In the genomic region with DNA sequence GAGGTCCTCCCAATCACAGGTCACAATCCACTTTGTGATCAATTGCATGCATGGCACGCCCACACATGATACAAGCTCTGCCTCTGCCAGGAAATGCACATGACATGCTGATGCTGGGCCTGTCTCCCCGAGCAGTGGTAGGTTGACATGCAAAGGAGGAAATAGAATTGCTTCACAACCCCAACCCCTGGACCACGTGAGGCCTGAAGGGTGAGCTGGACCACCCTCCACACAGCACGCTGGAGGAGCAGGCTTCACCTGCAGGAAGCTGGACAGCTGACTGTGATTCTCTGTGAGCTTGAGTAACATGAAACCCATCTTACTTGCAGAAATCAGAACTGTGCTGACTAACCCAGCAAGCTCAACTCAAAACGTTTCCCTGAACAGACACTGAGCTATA, we compare ENCODE assay signal across 26 mouse cellular contexts.
A peak's percentile ranks its signal among the peaks of the same experiment; 100 is the strongest.
DNase-seq lines count a peak whose midpoint lies in the region; ATAC-seq and TF ChIP-seq lines count a peak whose summit lies in the region.
"Had no signal": no experiment of that assay in that cellular context is flagged by ENCODE, and none has a peak within 500 bp of the region (broad histone marks: within the 10 kb centered on the region; RNA-seq: fewer than 3 reads in every experiment).

No protein-coding gene starts in this region.

- no peak overlapping the region for H3K9ac ChIP-seq in MEL (ENCODE audit: control insufficient read depth, low read depth, low read length, poor library complexity, severe bottlenecking)
- no peak overlapping the region for H3K9ac ChIP-seq in liver, embryonic 12.5 days
- H3K9ac ChIP-seq: forebrain, embryonic 12.5 days; heart, embryonic 13.5 days; hindbrain, embryonic 13.5 days; limb, embryonic 13.5 days; liver, embryonic 13.5 days; midbrain, embryonic 13.5 days; neural tube, embryonic 12.5 days had no signal

- TF ChIP-seq CTCF in MEL (IDR thresholded peaks at IDR 0.05 in 2 of 3, conservative IDR thresholded peaks at IDR 0.05 in 1 of 3; ENCODE audit: control insufficient read depth in 1 of 3, insufficient read depth in 1 of 3, low read depth in 2 of 3, low read length in 3 of 3, poor library complexity in 1 of 3, severe bottlenecking in 1 of 3) = no peak

- peaks cover 5 to 43% of the 10 kb centered on the region in 2 experiments for H3K4me1 ChIP-seq in MEL (ENCODE audit: control insufficient read depth in 1 of 2, insufficient read depth in 2 of 2, low read length in 2 of 2)
- H3K4me1 ChIP-seq in liver, embryonic 12.5 days = peaks cover 8% of the 10 kb centered on the region
- H3K4me1 ChIP-seq: forebrain, embryonic 12.5 days; heart, embryonic 13.5 days; hindbrain, embryonic 13.5 days had no signal

- no peaks in the 10 kb centered on the region for H3K9me3 ChIP-seq in MEL (replicated peaks; ENCODE audit: insufficient read depth, low read length)
- H3K9me3 ChIP-seq in liver, embryonic 12.5 days (replicated peaks) = no peaks in the 10 kb centered on the region
- H3K9me3 ChIP-seq: forebrain, embryonic 12.5 days; heart, embryonic 13.5 days; hindbrain, embryonic 13.5 days; limb, embryonic 13.5 days; liver, embryonic 13.5 days; megakaryocyte, embryonic 14.5 days; midbrain, embryonic 13.5 days; neural tube, embryonic 12.5 days had no signal

- TF ChIP-seq EP300 in MEL (IDR thresholded peaks at IDR 0.05; ENCODE audit: low read depth in 1 of 2, low read length in 2 of 2) = no peak

- DNase-seq in spleen, postnatal 36 days (ENCODE audit: low spot score in 2 of 2) = peak; percentile 50 to 51
- no peak for DNase-seq in spleen, adult 12 weeks (ENCODE audit: low spot score)
- peak; percentile 53 to 60 for DNase-seq in B cell, adult 2 months
- DNase-seq in MEL (ENCODE audit: low read depth, low spot score) = peak; percentile 41
- DNase-seq in right cerebral cortex, adult 18-20 months = no peak
- DNase-seq in heart, postnatal 10 days = no peak
- DNase-seq: adrenal gland, postnatal 25 days; cerebellum, adult 9-10 months; gastrocnemius, postnatal 25 days; heart, adult 2 months; kidney, adult 8-10 months; kidney, postnatal 14 days; liver, embryonic 13.5 days; lung, adult 2 months; lung, postnatal 14 days; right cerebral cortex, postnatal 4 days had no signal

- no peaks in the 10 kb centered on the region for H3K27me3 ChIP-seq in MEL (ENCODE audit: control insufficient read depth in 1 of 2, insufficient read depth in 2 of 2, low read length in 2 of 2)
- H3K27me3 ChIP-seq in liver, embryonic 12.5 days (replicated peaks) = peaks cover 24% of the 10 kb centered on the region
- H3K27me3 ChIP-seq: forebrain, embryonic 12.5 days; hindbrain, embryonic 13.5 days; midbrain, embryonic 13.5 days; neural tube, embryonic 12.5 days had no signal

- H3K4me3 ChIP-seq in MEL (ENCODE audit: control insufficient read depth in 1 of 2, insufficient read depth in 1 of 2, low read depth in 2 of 2, low read length in 2 of 2) = no peak overlapping the region
- no peak overlapping the region for H3K4me3 ChIP-seq in liver, embryonic 12.5 days
- H3K4me3 ChIP-seq: forebrain, embryonic 12.5 days; heart, adult 2 months; heart, embryonic 13.5 days; hindbrain, embryonic 13.5 days; limb, embryonic 13.5 days; liver, embryonic 13.5 days; megakaryocyte, embryonic 14.5 days; midbrain, embryonic 13.5 days; neural tube, embryonic 12.5 days had no signal

- no peak overlapping the region for H3K4me2 ChIP-seq in liver, embryonic 12.5 days
- H3K4me2 ChIP-seq: forebrain, embryonic 12.5 days; heart, embryonic 13.5 days; hindbrain, embryonic 13.5 days; limb, embryonic 13.5 days; liver, embryonic 13.5 days; midbrain, embryonic 13.5 days; neural tube, embryonic 12.5 days had no signal

- TF ChIP-seq RAD21 in MEL (IDR thresholded peaks at IDR 0.05; ENCODE audit: low read depth, low read length) = no peak

- no peak for TF ChIP-seq POLR2A in MEL (IDR thresholded peaks at IDR 0.05; ENCODE audit: control insufficient read depth in 1 of 2, insufficient read depth in 1 of 2, low read depth in 1 of 2, low read length in 2 of 2, poor library complexity in 1 of 2)

- H3K79me2 ChIP-seq in MEL (ENCODE audit: control insufficient read depth, insufficient read depth, low read length, poor library complexity) = no peaks in the 10 kb centered on the region

- H3K36me3 ChIP-seq in MEL (ENCODE audit: control insufficient read depth in 1 of 2, insufficient read depth in 2 of 2, low read length in 2 of 2) = peaks cover 0 to 9% of the 10 kb centered on the region in 2 experiments; a peak in 2 of 4 replicates
- no peaks in the 10 kb centered on the region for H3K36me3 ChIP-seq in liver, embryonic 12.5 days
- H3K36me3 ChIP-seq: forebrain, embryonic 12.5 days; G1E; heart, embryonic 13.5 days; hindbrain, embryonic 13.5 days; limb, embryonic 13.5 days; liver, embryonic 13.5 days; midbrain, embryonic 13.5 days; neural tube, embryonic 12.5 days had no signal

- ATAC-seq in megakaryocyte, adult 5-6 weeks (ENCODE audit: poor library complexity, severe bottlenecking) = peak; percentile 68
- no peak for ATAC-seq in liver, embryonic 12.5 days
- ATAC-seq: midbrain, embryonic 13.5 days had no signal

- WGBS in liver, embryonic 12.5 days (ENCODE audit: insufficient replicate concordance) = 36% methylated on average over 5 of the region's 5 CpGs

- intact Hi-C loops in heart, postnatal 10 days (cut with DNase I) = no loop called here

- no peak overlapping the region for H3K27ac ChIP-seq in MEL (ENCODE audit: control insufficient read depth, low read depth, low read length)
- no peak overlapping the region for H3K27ac ChIP-seq in liver, embryonic 12.5 days
- H3K27ac ChIP-seq: forebrain, embryonic 12.5 days; heart, adult 2 months; heart, embryonic 13.5 days; hindbrain, embryonic 13.5 days; limb, embryonic 13.5 days; liver, embryonic 13.5 days; midbrain, embryonic 13.5 days; neural tube, embryonic 12.5 days had no signal

TF ChIP-seq in MEL, 35 proteins besides CTCF, POLR2A, EP300 and RAD21:
- TF ChIP-seq GABPA (IDR thresholded peaks at IDR 0.05; ENCODE audit: low read depth, low read length) = no peak
- peak; percentile 60 for TF ChIP-seq USF1 (IDR thresholded peaks at IDR 0.05; ENCODE audit: low read depth, low read length)

Comparison
In these comparisons a context has a peak if more than half of its experiments do, and no peak if none do; other contexts are left out.
1. DNase-seq: peak in spleen, postnatal 36 days (2 of 2), B cell, adult 2 months (2 of 2) and MEL (single experiment); none in spleen, adult 12 weeks (single experiment), right cerebral cortex, adult 18-20 months (single experiment) and heart, postnatal 10 days (0 of 2).